Mouse (Mus musculus) cerebellum, postnatal 10 days (tissue): ENCODE data around the gene Fat3.

Experiments
- DNase-seq, 2 experiments: peaks; one replicate each; pipeline ENCODE4 v3.0.0; 2021; ENCODE audit warnings: mixed read lengths in 2 of 2

The Fat3 gene

DNA sequence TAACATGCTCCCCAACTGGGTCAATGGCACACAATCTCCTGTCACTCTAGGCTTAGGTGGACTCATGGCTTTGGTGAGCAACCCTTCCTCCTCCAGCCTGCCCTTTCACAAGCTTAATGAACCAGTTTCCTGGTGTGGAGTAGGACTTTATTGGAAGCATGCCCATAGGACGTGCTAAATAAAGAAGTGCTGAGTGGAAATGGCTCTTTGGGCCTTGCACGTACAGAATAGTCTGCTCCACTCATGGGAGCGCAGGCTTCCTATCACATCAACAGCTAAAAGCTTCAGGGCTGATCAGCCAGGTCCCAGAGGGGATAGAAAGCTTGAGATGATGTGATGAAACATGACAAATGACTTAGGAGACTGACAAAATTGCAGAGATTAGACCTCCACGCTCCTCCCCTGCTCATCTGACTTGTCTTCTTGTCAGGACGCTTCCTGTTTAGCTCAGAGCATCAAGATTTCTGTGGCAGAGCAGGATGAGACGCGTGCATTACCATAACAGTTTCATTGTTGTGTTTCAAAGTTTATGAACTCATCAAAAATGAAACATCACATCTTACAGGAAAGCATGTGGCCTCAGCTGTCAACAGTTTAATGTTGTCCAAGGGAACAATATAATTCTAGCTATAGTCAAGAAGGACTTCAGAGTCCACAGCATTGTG is 386.1 kb downstream of the Fat3 start:
- no peak for DNase-seq

DNA sequence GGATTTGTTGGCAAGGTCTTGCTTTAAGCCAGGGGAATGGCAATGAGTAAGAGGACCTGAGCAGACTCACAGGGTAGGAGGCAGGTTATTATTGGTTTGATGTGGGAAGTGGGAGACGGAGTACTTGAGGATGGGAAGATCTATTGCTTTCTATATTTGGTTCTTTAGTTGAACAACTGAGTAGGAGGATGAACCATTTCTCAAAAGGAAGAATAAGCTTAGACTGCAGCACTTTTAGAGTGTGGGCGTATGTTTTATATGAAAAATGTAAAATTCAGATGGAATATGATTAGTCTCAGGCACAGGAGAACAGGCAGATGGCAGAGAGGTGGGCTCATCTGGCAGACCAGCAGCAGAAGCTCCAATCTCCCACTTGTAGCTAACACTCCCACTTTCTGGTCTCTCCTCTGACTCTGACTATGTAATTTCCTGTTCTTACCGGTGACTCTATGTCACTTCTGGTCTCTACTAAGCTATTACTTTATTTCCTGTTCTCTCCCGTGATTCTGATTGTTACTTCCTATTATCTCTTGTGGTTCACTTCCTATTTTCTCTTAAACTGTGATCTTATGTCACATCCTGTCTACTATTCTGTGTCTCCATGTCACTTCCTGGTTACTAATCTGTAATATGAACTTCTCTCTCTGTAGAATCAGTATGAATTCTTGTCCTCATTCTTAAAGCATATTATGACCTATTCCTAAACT is 387.0 kb downstream of the Fat3 start:
- no peak for DNase-seq

GRCm38 (mm10) chr9:16107900-16108299 is 393.2 kb downstream of the Fat3 start:
- no peak for DNase-seq

GRCm38 (mm10) chr9:16107386-16107785 is 393.7 kb downstream of the Fat3 start:
- DNase-seq, result no peak

- no peak for DNase-seq
These were observed 402.5 kb downstream of the Fat3 start for GRCm38 (mm10) chr9:16098553-16098952.

DNA sequence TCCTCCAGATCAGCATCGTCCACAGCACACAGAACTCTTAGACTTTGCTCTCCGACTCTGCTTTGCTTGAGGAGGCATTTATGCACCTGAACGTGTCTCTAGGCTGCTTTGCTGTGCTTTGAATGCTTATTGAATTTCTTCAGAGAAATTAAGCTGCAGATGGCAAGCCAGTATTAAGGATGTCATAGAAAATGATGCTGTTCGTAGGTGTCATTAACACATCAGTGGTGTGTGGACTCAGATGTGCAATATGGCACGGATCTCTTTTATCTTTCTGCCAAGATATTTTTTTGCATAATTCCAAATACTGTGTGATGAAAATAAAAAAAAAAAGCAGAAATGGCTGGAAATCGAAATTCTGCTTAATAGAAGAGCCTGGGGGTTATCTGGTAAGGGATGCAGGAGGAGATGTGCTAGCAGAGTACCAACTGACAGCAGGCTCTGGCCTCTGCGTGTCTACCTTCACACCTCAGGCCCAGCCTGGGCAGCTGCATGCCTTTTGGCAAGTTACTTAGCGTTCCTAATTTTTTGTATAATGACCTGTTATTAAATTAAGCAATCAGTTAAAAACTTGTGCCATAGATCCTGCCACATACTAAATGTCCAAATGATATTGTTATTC is 407.9 kb downstream of the Fat3 start:
- DNase-seq, result no peak

- peak in 1 of 2 experiments; percentile 8 for DNase-seq
These were observed 408.8 kb downstream of the Fat3 start for GRCm38 (mm10) chr9:16092051-16092967.

DNA sequence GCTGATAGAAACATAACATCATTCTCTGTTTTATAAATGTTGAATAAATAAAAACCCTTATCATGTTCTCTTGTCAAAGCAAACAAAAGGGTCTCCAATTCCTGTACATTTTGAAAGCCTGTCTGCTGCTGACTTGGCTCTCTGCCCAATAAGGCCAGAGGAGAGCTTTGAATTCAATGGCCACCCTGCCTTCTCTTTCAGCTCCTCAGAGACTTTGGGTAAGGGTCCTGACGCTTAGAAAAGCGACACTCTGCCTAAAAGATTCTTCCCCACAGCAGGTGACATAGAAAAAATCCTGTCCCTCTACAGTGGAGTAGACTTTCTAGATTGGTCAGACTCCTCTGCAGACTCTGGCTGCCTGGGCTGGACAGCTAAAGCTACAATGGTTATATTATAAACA is 421.8 kb downstream of the Fat3 start:
- peak; percentile 13 to 14 for DNase-seq

DNA sequence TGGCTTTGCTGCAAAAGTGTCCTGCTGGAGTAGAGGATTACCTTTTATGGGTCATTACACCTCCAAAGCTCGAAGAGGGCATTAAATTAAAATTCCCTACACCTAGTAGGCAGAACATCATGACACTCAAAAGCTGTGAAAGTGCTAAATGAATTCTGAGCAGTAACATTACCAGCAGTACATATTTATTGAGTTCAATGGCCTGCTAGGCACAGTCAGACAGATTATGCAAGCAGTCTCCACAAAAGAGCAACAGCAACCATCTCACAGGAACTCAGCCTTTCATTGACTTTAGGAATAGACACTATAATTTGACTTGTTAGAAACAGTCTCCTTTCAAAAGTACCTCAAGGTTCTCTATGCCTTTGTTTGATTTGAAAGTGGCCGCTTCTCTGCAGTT is 426.4 kb downstream of the Fat3 start:
- DNase-seq, result no peak

DNA sequence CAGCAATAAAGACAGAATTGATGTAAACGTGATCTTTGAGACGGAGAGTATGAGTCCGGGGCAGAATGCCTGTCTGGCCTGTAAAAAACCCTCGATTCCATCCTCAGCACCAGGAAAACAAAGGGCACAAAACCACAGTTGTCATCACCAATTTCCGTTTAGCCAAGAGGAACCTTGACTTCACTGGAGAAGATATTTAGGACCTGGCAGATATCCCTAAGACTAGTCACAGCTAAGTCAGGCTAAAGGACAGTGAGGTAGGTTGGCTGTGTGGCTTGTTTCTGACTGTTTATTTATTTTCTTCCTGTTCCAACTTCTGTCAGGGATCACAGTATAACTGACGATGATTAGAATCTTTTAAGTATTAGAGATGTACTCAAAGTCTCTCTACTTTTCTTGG is 427.0 kb downstream of the Fat3 start:
- DNase-seq, result no peak

GRCm38 (mm10) chr9:16063447-16063846 is 437.6 kb downstream of the Fat3 start:
- DNase-seq, result no peak

DNA sequence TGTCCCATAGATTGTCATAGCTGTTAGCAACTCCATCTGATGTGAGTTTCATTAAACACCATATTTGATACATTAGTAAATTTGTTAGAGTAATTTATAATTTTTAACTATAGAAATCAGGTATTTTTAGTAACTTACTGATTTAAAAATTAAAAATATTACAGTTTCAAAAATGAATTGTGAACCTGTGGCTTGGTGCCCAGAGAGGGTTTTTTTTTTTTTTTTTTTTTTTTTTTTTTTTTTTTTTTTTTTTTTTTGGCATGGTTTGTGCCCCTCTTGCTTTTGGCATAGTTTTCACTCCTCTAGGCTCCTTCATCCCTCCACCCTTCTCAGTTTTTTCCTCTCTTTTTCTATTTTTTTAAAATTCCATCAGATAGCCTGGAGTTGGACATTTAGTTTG is 438.6 kb downstream of the Fat3 start:
- no peak for DNase-seq

- no peak for DNase-seq
These were observed 454.4 kb downstream of the Fat3 start for GRCm38 (mm10) chr9:16046686-16047085.

- no peak for DNase-seq
These were observed 463.7 kb downstream of the Fat3 start for GRCm38 (mm10) chr9:16037375-16037774.

- DNase-seq, result peak; percentile 63 to 76
These were observed 464.7 kb downstream of the Fat3 start for GRCm38 (mm10) chr9:16036346-16036745.

DNA sequence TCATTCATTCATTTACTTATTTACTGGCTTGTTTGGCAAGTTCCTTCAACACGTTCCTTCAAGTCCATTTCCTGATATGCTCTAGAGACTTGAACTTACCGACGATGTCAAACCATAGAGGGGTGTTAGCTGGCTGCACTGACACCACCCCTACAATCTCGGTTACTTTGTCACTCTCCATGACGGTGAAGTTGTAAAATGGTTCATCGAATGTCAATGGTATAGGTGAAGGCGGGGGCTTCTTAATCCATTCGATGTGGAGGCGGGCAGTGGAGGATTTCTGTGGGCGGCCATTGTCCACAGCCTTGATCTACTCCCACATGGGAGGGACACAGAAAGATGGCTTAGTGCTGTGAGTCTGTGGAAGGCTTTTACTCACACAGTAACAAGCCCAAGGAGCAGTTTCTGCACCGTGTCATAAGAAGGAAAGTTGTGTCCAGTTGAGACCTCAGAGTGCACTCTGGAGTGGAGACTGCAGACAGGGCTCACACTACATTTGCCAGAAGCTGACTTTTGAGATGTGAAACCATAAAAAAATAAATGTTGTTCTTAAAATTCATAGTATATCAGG is 471.3 kb downstream of the Fat3 start:
- no peak for DNase-seq

GRCm38 (mm10) chr9:16029066-16029465 is 472.0 kb downstream of the Fat3 start:
- peak in 1 of 2 experiments; percentile 21 for DNase-seq

DNA sequence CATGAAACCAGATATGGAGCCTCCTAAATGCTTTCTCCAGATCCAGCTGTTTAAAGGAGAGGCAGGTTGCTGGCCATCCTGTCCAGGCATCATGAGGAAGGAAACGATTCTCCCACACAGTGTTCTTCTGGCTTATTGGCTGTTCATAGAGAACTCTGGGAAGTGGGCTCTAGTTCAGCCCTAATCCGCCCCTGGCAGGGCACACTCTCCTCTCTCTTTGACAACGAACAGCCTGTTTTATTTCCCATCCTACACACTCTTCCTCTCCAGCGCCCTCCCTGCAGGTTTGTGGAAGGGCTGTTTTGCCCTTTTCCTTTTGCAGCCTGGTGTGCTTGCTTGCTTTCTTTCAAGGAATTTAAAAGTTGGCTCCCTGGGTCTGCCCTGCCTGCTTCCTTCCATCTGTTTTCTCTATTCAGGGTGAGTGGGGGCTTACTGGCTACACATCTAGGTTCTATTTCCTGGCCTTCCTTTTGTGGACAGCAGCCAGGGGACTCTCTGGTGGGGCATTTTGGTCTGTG is 472.6 kb downstream of the Fat3 start:
- peak; percentile 72 to 78 for DNase-seq

DNA sequence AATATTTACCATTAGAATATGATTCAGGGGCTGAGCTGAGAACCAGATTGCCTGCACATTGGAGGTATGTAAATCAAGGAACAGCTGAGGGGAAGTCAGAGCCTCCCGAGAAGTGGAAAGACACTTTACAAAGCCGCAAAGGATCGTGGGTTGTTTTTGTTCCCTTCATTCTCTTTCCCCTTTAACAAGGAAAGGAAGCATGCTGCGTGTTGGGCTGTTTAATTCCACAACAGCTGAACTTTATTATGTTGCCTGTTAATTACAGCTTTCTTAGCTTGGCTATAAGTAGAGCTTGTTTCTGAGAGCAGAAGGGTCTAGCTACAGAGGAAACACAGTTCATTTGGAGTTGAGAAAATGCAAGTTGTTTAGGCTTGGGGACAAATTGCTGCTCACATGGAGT is 475.0 kb downstream of the Fat3 start:
- no peak for DNase-seq

DNA sequence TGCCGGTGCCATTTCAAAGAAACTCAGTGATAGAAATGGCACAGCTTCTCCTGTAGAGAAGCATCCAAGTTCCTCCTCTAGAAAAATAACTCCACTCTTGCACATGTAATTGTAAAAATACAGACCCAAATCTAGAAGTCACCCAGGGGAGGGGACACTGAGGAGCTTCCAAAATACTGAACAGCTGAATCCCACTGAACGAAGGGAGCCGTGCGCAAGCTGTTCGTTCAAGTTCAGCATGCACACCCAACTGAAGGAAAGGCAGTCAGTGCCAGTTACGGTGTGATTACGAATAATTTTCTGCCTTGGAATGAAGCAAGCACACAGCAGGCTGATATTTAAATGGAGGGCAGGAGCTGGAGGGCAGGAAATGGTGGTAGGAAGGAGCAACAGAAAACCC is 476.4 kb downstream of the Fat3 start:
- peak; percentile 32 to 46 for DNase-seq

DNA sequence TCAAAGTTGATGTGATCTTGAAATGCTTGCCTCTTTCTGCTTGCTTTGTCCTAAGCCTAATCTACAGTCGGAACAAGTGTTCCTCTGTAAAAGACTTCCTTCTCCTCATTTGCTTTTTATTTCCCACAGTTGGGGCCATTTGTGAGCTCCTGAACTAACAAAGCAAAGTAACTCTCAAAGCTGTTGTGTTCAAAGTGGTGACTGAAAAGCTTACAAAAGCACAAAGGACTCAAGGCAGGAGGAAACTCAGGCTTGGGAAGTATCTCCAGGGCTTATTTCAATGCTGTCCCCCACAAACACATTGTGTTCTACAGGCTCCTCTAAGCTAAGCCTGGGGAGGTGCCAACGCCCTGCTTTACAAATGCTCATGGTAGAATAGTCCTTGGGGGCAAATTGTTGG is 487.0 kb downstream of the Fat3 start:
- DNase-seq, result peak in 1 of 2 experiments; percentile 29

DNA sequence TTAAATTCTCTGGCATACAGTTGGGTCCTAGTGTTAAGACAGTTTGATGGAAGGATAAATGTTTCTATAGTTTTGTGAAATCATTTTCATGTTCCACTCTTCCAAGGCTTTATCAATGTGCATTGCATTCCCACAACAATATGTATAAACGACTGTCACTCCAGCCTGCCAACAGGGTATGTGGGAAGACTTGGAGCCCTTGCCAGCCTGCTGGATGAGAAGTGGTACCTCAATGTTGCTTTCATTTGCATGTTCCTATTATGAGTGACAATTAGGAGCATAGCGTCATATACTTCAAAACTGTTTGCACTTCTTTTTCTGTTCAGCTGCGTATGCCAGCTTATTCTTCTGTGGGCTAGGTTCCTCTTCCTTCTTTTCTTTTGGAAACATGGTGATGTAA is 489.7 kb downstream of the Fat3 start:
- DNase-seq, result no peak
